Mouse (Mus musculus): ENCODE results near the gene Rad21l.
A peak's percentile ranks its signal among the peaks of the same experiment; 100 is the strongest.

Rad21l gene

DNA sequence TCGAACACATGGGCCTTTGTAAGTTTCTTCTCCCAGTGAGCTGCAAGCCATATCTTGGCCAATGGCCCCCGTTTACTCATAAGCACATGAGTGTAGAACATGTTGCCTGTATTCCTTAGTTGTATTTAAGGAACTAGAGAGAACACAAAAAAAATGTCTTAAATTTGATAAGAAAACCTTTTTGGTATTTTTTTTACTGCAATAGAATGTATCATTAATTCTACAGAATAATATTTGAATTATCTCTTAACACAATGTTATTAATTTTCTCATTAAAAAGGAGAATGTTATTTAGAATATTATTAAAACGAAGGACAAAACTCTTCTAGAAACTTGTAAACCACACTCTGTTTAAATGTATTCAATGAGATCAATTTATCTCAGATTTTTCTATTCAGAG is at the start of gene Rad21l:
Rad21l (minus strand) TSS at position 101 of the 400 bp plus-strand sequence.
- no peak for DNase-seq (ENCODE audit: low spot score)

DNA sequence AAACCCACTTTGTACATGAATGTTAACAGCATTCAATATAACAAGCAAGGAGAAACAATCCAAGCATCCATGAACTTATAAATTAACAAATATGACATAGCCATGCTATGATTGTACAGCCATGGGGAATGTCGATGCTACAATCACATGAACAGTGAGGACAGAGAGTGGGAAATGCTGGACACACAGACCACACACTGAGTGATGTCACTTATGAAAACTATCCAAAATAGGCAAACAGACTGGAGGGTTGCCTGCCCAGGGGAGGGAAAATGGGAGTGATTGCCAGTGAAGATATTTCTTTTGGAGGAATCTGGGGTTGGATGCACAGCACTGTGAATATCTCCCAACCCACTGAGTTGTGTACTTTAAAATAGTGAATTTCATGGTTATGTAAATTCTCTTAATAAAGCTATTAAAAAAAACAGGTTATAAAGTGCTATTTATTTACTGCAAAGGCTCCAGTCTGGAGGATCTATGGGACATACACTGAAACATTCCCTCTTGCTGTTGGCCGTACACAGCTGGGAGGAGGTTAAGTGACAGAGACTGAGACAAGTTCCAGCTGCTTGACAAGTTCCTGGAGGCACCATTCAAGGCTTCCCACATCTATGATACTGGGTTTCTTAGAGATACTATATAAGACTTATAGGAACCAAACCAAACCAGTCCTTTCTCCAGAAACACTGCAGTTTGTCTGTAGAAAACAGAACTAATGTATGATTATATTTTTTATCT is 48.2 kb upstream of the Rad21l start:
- no peak for DNase-seq (ENCODE audit: low spot score)

DNA sequence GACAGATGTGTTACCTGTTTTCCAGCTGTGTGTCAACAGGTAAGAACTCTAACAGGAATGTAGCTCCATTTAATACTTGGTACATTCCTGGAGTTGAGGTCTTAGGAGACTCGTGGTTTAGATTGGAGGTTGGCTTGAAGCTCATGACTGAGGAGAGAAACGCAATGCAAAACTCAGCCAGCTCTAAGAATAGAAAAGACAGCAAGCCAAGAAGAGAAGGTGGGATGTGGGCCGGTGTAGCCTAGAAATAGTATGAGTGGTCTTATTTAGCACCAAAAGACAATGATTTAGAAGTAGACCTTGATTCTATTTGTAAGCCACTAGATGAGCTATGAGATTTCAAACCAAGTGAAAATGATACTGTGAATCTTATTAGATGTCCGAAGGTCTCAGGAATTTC is 47.2 kb upstream of the Rad21l start:
- no peak for DNase-seq (ENCODE audit: low spot score)

- DNase-seq (ENCODE audit: low spot score): peak; percentile 6
Measured at GRCm38 (mm10) chr2:151712647-151713046, 44.3 kb upstream of the Rad21l start.

GRCm38 (mm10) chr2:151702851-151703190 is 34.5 kb upstream of the Rad21l start:
- DNase-seq (ENCODE audit: low spot score): peak; percentile 2

DNA sequence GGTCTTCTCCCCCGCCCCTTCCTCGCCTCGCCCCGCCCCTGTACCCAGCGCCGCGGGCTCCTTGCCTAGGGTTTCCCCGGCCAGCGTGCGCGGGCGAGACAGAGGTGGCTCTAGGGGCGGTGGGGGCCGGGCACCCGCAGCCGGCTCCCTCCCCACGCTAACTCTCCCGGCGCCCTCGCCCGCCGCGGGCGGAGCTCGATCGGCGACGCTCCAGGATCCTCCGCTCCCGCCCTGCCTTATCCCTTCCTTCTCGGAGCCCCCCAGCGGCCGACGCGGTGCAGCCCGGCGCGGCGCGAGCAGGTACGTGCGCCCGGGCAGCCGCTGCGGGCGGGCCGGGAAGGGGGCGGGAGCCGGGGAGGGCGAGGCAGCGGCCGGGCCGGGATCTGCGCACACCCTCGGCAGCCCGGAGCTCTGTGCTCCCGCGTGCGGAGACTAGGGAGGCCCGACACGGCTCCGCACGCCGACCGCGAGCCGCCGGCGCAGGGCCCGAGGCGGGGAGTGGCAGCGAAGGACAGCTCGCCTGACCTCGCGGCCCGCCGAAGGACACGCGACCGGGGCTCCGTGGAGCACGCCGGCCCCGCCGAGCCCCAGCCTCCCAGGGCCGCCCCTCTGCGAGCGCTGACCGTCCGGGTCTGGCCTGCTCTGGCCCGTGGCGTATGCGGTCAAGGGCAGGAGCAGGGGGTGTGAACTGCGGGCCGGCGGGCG is 34.0 kb upstream of the Rad21l start:
- peak; percentile 7 for DNase-seq (ENCODE audit: low spot score)

DNA sequence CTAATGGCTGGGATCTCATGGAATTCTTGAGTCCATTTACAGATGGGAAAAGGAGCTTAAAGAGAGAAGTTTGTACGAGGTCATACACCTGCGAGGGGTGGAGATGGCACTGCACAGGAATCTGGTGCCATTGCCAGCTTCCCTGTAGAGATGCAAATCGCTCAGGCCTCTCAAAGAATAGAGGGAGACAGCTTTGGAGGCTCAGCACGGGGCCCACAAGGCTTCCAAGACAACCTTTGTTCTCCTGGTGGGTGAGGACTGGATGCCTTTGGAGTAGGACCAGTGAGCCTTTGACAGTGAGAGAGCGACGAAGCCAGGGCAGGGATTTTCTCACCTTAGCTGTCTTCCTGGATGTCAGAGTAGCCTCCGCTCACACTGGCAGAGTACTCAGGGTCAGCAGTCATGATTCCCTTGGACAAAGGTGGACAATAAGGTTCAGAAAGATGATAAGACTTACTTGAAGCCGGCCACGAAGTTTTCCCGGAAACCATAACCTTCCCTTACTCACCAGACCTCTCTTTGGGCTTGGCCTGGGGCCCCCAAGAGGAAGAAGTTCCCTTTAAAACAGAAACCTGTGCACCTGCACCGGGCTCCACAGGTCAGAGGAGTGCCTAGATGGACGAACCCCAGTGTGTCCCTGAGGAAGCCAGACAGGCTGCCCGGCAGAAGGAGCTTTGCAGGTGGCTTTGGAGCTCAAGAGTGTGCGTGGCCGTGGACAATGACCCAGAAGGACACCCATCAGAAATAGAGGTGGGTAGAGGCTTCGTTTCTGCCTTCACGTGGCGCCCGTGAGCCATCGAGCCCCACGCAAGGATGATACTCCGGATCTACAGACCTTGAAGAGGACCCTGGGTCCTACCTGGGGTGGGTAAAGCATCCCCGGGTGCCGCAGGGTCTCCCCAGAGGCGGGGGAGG is 33.2 kb upstream of the Rad21l start, which contains the start of gene Tmem74b:
Tmem74b (plus strand) TSS at position 778 of the 915 bp plus-strand sequence.
- no peak for DNase-seq (ENCODE audit: low spot score)

DNA sequence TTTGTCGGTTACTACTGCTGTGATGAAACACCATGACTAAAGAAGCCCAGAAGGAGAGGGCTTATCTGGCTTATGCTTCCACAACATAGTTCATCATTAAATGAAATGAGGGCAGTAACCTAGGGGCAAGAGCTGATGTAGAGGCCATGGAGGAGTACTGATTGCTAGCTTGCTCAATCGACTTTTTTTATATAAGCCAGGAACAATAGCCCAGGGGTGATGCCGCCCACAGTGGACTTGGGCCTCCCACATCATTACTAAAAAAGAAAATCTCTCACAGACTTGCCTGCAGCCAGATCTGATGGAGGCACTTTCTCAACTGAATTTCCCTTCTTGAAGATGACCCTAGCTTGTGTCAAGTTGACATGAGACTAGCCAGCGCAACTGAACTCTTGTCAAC is 14.6 kb upstream of the Rad21l start:
- no peak for DNase-seq (ENCODE audit: low spot score)

- no peak for DNase-seq (ENCODE audit: low spot score)
Measured at GRCm38 (mm10) chr2:151682357-151682756, 14.0 kb upstream of the Rad21l start.

- DNase-seq (ENCODE audit: low spot score): no peak
Measured at GRCm38 (mm10) chr2:151676234-151676633, 7.9 kb upstream of the Rad21l start.

- DNase-seq (ENCODE audit: low spot score): no peak
Measured at GRCm38 (mm10) chr2:151670968-151671329, 2.6 kb upstream of the Rad21l start.

DNA sequence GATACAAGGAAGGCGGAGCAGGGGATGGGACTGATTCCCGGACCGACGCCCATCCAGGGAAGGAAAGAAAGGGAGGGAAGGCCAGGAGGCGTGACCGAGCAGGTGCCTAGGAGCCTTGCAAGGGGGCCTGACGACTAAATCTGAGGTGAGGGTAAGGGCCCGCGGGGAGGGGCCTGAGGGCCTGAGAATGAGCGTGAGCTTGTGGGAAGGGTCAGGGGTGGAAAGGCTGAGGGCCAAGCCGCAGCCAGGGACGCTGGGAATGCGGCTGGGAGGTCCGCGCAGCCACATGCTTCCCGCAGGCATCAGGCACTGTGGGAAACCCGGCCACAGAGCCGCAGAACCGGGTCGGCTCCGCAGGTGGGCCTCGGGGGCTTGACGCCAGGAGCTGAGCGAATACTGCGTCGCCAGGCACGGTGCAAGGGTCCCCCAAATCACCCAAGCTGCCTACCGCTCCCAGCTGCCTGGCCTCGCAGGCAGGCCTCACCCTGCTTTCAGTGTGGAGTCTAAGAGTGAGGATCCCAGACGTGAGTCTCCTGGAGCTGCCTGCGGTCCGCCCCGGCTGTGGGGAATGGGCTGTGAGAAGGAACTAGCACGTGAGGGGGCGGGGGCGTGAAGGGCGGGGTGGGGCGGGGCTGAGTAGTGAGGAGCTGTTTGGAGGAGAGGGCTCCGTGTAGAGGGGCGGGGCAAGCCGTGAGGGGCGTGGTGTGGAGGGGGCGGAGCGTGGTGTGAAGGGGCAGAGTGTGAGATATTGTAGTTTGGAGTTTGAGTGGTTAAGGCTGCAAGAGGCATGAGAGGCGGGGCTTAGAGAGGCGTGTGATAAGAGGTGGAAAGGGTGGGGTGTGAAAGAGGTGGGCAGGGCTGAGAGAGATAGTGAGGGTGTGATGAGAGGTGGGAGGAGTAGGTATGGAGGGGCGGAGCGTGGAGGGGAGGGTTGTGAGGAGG is 2.0 kb upstream of the Rad21l start:
- no peak for DNase-seq (ENCODE audit: low spot score)

DNA sequence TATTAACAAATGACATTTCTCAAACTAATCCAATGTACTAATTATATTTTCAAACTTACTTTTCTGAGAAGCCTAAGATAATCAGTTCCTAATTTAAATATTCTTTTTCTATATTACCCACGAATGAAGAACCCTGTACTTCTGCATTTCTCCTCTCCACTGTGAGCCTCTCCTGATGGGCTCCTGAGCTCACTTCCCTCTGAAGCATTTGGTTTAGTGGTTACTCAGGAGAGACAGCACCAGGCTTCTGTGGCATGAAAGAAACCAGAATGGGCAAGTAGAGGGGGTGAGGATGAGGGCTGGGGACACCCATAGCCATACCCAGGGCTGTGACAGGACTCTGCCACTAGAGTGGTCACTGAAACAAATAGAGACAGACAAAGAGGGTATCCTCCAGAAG is 16.3 kb downstream of the Rad21l start:
- no peak for DNase-seq (ENCODE audit: low spot score)

DNA sequence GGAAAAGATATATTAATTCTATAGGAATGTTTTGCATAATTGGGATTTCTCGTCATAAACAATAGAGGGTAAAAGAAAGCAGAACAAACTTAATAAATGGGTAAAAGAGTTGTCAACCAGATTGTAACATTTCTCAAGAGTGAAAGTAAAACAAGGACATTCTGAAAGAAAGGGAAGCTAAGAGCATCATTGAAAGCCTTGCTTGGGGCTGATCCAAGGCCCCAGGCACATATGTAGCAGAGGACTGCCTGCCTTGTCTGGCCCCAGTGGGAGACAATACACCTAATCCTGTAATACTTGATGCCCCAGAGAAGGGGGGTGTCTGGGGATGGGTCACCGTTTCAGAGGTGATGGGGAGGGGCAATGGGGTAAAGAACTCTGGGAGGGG is 32.3 kb downstream of the Rad21l start:
- no peak for DNase-seq (ENCODE audit: low spot score)

DNA sequence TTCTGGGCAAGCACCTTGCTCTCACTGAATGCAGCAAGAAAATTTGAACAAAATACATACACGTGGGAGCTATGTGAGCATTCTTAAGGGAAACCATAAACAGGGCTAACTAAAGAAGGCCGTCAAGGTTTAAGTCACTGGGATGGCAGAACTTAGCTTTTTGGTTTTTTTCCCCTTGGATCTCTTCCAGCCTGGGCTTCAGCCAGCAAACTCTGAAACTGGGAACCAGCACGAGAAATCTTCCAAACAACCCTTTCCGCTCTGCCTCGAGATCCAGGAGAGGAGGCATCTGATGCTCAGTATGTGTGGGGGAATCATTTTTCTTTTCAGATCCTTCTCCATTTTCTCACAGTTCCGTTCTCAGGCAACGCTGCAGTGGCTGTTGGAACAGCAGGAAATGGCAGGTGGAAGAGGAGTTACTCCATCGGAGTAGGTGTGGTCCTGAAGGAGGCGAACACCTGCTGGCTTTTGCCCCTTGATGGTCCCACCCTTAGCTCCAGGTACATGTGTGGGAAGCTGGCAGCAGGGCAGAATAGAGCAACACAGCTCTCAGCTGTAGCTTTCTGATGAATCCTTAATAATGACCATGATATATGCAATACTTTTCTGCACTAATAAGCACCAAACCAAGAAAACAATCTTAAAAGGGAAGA is 32.8 kb downstream of the Rad21l start:
- no peak for DNase-seq (ENCODE audit: low spot score)

- no peak for DNase-seq (ENCODE audit: low spot score)
Measured at GRCm38 (mm10) chr2:151634903-151635302, 33.4 kb downstream of the Rad21l start.

- DNase-seq (ENCODE audit: low spot score): no peak
Measured at GRCm38 (mm10) chr2:151632982-151633381, 35.4 kb downstream of the Rad21l start.

GRCm38 (mm10) chr2:151632159-151632814 is 36.0 kb downstream of the Rad21l start, which contains the start of gene Snph:
TSS of gene Snph (minus strand) at chr2:151632593.
- peak; percentile 30 for DNase-seq (ENCODE audit: low spot score)

GRCm38 (mm10) chr2:151631406-151632158 is 36.8 kb downstream of the Rad21l start:
- no peak for DNase-seq (ENCODE audit: low spot score)

DNA sequence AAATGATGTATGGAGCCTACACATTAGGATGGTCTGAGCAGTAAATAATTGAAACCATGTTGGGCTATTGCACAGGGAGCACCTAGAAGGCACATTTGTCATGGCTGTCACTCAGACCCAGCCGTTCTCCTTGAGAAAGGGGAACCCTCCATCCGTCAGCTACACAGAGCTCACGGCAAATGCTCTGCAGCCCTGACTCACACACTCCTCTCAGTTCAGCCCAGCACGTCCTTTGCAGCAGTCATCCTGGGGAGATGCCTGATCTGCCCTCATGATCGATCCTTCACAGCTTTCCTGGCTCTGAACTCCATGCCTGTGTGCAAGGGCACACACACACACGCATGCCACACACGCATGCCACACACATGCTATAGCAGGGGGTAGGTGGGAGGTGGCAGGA is 39.0 kb downstream of the Rad21l start:
- DNase-seq (ENCODE audit: low spot score): no peak

All from ovary, postnatal 14 days (tissue).